Mouse (Mus musculus): ENCODE results near the gene Lbx2. TPM values are rescaled to one million over a fixed set of nuclear protein-coding genes. Genes with fewer than 3 reads are reported as not detected.

Gene Lbx2
- polyA plus RNA-seq, 1 experiment from 2014 or later: 0.28 TPM

- H3K27ac ChIP-seq (replicated peaks in 1 of 2; ENCODE audit: control insufficient read depth in 1 of 2, insufficient read depth in 1 of 2, low read depth in 2 of 2, low read length in 2 of 2): no peak overlapping the region
- H3K9ac ChIP-seq (ENCODE audit: low read length): no peak overlapping the region
- no peaks in the 10 kb centered on the region for H3K9me3 ChIP-seq (ENCODE audit: control insufficient read depth, low read length)
- ATAC-seq (ENCODE audit: insufficient number of reproducible peaks, insufficient read depth, low FRiP score, low read depth): no peak
- H3K27me3 ChIP-seq (ENCODE audit: control insufficient read depth, insufficient read depth, low read length): no peaks in the 10 kb centered on the region
- 67% methylated on average over 3 of the region's 3 CpGs for WGBS
- no peaks in the 10 kb centered on the region for H3K36me3 ChIP-seq (ENCODE audit: control insufficient read depth, insufficient read depth, low read length)
- H3K4me2 ChIP-seq (ENCODE audit: low read length): no peak overlapping the region
- H3K4me3 ChIP-seq (ENCODE audit: control insufficient read depth in 1 of 2, insufficient read depth in 1 of 2, low read depth in 1 of 2, low read length in 2 of 2): no peak overlapping the region
- H3K4me1 ChIP-seq (ENCODE audit: control insufficient read depth in 2 of 2, insufficient read depth in 2 of 2, low read length in 2 of 2): peaks cover 14 to 24% of the 10 kb centered on the region in 2 experiments
Measured at GRCm38 (mm10) chr6:83134226-83134625, 48.1 kb downstream of the Lbx2 start.

- WGBS: 63% methylated on average over 7 of the region's 7 CpGs
- ATAC-seq (ENCODE audit: insufficient number of reproducible peaks, insufficient read depth, low FRiP score, low read depth): no peak
Measured at GRCm38 (mm10) chr6:83134951-83135513, 48.9 kb downstream of the Lbx2 start, which contains the start of gene Rtkn. Rtkn (plus strand) TSS chr6:83135463.

GRCm38 (mm10) chr6:83135571-83136161, 49.5 kb downstream of the Lbx2 start:
- peak overlapping the region; percentile 63 to 64 for H3K4me3 ChIP-seq (ENCODE audit: control insufficient read depth in 1 of 2, insufficient read depth in 1 of 2, low read depth in 1 of 2, low read length in 2 of 2)
- H3K9ac ChIP-seq (ENCODE audit: low read length): peak overlapping the region; percentile 95
- ATAC-seq (ENCODE audit: insufficient number of reproducible peaks, insufficient read depth, low FRiP score, low read depth): no peak
- peak overlapping the region in 1 of 2 experiments; percentile 100; a peak in 2 of 4 replicates for H3K27ac ChIP-seq (replicated peaks in 1 of 2; ENCODE audit: control insufficient read depth in 1 of 2, insufficient read depth in 1 of 2, low read depth in 2 of 2, low read length in 2 of 2)
- 4% methylated on average over 37 of the region's 37 CpGs for WGBS
- peaks cover 14 to 24% of the 10 kb centered on the region in 2 experiments for H3K4me1 ChIP-seq (ENCODE audit: control insufficient read depth in 2 of 2, insufficient read depth in 2 of 2, low read length in 2 of 2)
- no peaks in the 10 kb centered on the region; the same call in 1 of the 2 replicates for H3K36me3 ChIP-seq (ENCODE audit: control insufficient read depth, insufficient read depth, low read length)
- H3K27me3 ChIP-seq (ENCODE audit: control insufficient read depth, insufficient read depth, low read length): no peaks in the 10 kb centered on the region
- peak overlapping the region; percentile 85 for H3K4me2 ChIP-seq (ENCODE audit: low read length)
- H3K9me3 ChIP-seq (ENCODE audit: control insufficient read depth, low read length): no peaks in the 10 kb centered on the region

More at GRCm38 (mm10) chr6:83134951-83135513, 48.9 kb downstream of the Lbx2 start, which contains the start of gene Rtkn:
- Histone ChIP-seq H3K27ac (replicated peaks in 1 of 2; ENCODE audit: control insufficient read depth in 1 of 2, insufficient read depth in 1 of 2, low read depth in 2 of 2, low read length in 2 of 2) (peak within 1 kb of the TSS; percentile 99 to 100), H3K4me2 (ENCODE audit: low read length) (peak within 1 kb of the TSS; percentile 85), H3K4me3 (ENCODE audit: control insufficient read depth in 1 of 2, insufficient read depth in 1 of 2, low read depth in 1 of 2, low read length in 2 of 2) (peak within 1 kb of the TSS; percentile 63 to 64), H3K36me3 (ENCODE audit: control insufficient read depth, insufficient read depth, low read length) (no peaks in the 10 kb centered on the region; the same call in 1 of the 2 replicates), H3K4me1 (ENCODE audit: control insufficient read depth in 2 of 2, insufficient read depth in 2 of 2, low read length in 2 of 2) (peaks cover 14 to 24% of the 10 kb centered on the region in 2 experiments), H3K27me3 (ENCODE audit: control insufficient read depth, insufficient read depth, low read length) (no peaks in the 10 kb centered on the region), H3K9ac (ENCODE audit: low read length) (peak within 1 kb of the TSS; percentile 95), H3K9me3 (ENCODE audit: control insufficient read depth, low read length) (no peaks in the 10 kb centered on the region)

GRCm38 (mm10) chr6:83136291-83136880, 50.2 kb downstream of the Lbx2 start:
- no peaks in the 10 kb centered on the region; the same call in 1 of the 2 replicates for H3K36me3 ChIP-seq (ENCODE audit: control insufficient read depth, insufficient read depth, low read length)
- H3K9me3 ChIP-seq (ENCODE audit: control insufficient read depth, low read length): no peaks in the 10 kb centered on the region
- H3K4me3 ChIP-seq (ENCODE audit: control insufficient read depth in 1 of 2, insufficient read depth in 1 of 2, low read depth in 1 of 2, low read length in 2 of 2): peak overlapping the region; percentile 63 to 64
- peak overlapping the region; percentile 85 for H3K4me2 ChIP-seq (ENCODE audit: low read length)
- peak overlapping the region; percentile 99 to 100 for H3K27ac ChIP-seq (replicated peaks in 1 of 2; ENCODE audit: control insufficient read depth in 1 of 2, insufficient read depth in 1 of 2, low read depth in 2 of 2, low read length in 2 of 2)
- H3K4me1 ChIP-seq (ENCODE audit: control insufficient read depth in 2 of 2, insufficient read depth in 2 of 2, low read length in 2 of 2): peaks cover 16 to 25% of the 10 kb centered on the region in 2 experiments
- peak overlapping the region; percentile 95 for H3K9ac ChIP-seq (ENCODE audit: low read length)
- no peaks in the 10 kb centered on the region for H3K27me3 ChIP-seq (ENCODE audit: control insufficient read depth, insufficient read depth, low read length)
- WGBS: 27% methylated on average over 5 of the region's 5 CpGs
- 0 out of 2 replicates have a peak, but pooled peaks have one; percentile 1 for ATAC-seq (ENCODE audit: insufficient number of reproducible peaks, insufficient read depth, low FRiP score, low read depth)

GRCm38 (mm10) chr6:83136881-83137575, 50.9 kb downstream of the Lbx2 start:
- H3K4me2 ChIP-seq (ENCODE audit: low read length): peak overlapping the region; percentile 85
- H3K4me3 ChIP-seq (ENCODE audit: control insufficient read depth in 1 of 2, insufficient read depth in 1 of 2, low read depth in 1 of 2, low read length in 2 of 2): peak overlapping the region; percentile 63 to 64
- no peaks in the 10 kb centered on the region; the same call in 1 of the 2 replicates for H3K36me3 ChIP-seq (ENCODE audit: control insufficient read depth, insufficient read depth, low read length)
- no peaks in the 10 kb centered on the region for H3K27me3 ChIP-seq (ENCODE audit: control insufficient read depth, insufficient read depth, low read length)
- ATAC-seq (ENCODE audit: insufficient number of reproducible peaks, insufficient read depth, low FRiP score, low read depth): peak; percentile 83
- H3K27ac ChIP-seq (replicated peaks in 1 of 2; ENCODE audit: control insufficient read depth in 1 of 2, insufficient read depth in 1 of 2, low read depth in 2 of 2, low read length in 2 of 2): peak overlapping the region; percentile 99 to 100
- no peaks in the 10 kb centered on the region for H3K9me3 ChIP-seq (ENCODE audit: control insufficient read depth, low read length)
- under 1% methylated on average over 25 of the region's 26 CpGs for WGBS
- H3K9ac ChIP-seq (ENCODE audit: low read length): peak overlapping the region; percentile 95
- H3K4me1 ChIP-seq (ENCODE audit: control insufficient read depth in 2 of 2, insufficient read depth in 2 of 2, low read length in 2 of 2): peaks cover 21 to 31% of the 10 kb centered on the region in 2 experiments

GRCm38 (mm10) chr6:83137576-83137950, 51.4 kb downstream of the Lbx2 start:
- no peaks in the 10 kb centered on the region; the same call in 1 of the 2 replicates for H3K36me3 ChIP-seq (ENCODE audit: control insufficient read depth, insufficient read depth, low read length)
- no peaks in the 10 kb centered on the region for H3K9me3 ChIP-seq (ENCODE audit: control insufficient read depth, low read length)
- peak overlapping the region; percentile 95 for H3K9ac ChIP-seq (ENCODE audit: low read length)
- peak overlapping the region; percentile 85 for H3K4me2 ChIP-seq (ENCODE audit: low read length)
- WGBS: 0% methylated on average over 12 of the region's 12 CpGs
- H3K4me1 ChIP-seq (ENCODE audit: control insufficient read depth in 2 of 2, insufficient read depth in 2 of 2, low read length in 2 of 2): peaks cover 26 to 35% of the 10 kb centered on the region in 2 experiments
- peak overlapping the region; percentile 63 to 64 for H3K4me3 ChIP-seq (ENCODE audit: control insufficient read depth in 1 of 2, insufficient read depth in 1 of 2, low read depth in 1 of 2, low read length in 2 of 2)
- ATAC-seq (ENCODE audit: insufficient number of reproducible peaks, insufficient read depth, low FRiP score, low read depth): peak; percentile 70
- H3K27ac ChIP-seq (replicated peaks in 1 of 2; ENCODE audit: control insufficient read depth in 1 of 2, insufficient read depth in 1 of 2, low read depth in 2 of 2, low read length in 2 of 2): peak overlapping the region; percentile 99 to 100
- H3K27me3 ChIP-seq (ENCODE audit: control insufficient read depth, insufficient read depth, low read length): no peaks in the 10 kb centered on the region

Data from heart, embryonic 14.5 days (tissue).